Mouse (Mus musculus) kidney, embryonic 14.5 days (tissue): ENCODE measurements around the gene Tap1. TPM values are rescaled to one million over a fixed set of nuclear protein-coding genes. Genes with fewer than 3 reads are reported as not detected.
"Not testable (repeated sequence)": the region's sequence is repeated elsewhere in the genome, so short reads cannot be mapped to it uniquely, and the experiment has no call there.

Experiments used
- ATAC-seq: fragments of 200-750 bp; cut with Nextera tagmentation; 2 replicates; pipeline ENCODE4 v1.8.0; 2017; ENCODE audit warnings: moderate number of reproducible peaks, mild to moderate bottlenecking, moderate TSS enrichment, moderate library complexity; ENCODE audit not compliant: low FRiP score, low TSS enrichment
- H3K27ac ChIP-seq: fragments of 300-500 bp; sonication (generic); 2 replicates; pipeline ENCODE4 v1.5.1; 2014; ENCODE audit warnings: low read depth, mild to moderate bottlenecking, low read length, moderate library complexity, mixed read lengths
- H3K27me3 ChIP-seq: fragments of 300-500 bp; sonication (generic); 2 replicates; pipeline ENCODE4 v1.6.1; 2014; ENCODE audit warnings: mild to moderate bottlenecking, low read length; ENCODE audit not compliant: control insufficient read depth, insufficient read depth
- H3K36me3 ChIP-seq: fragments of 300-500 bp; sonication (generic); 2 replicates; pipeline ENCODE4 v1.6.1; 2014; ENCODE audit warnings: low read length, mixed read lengths; ENCODE audit not compliant: control insufficient read depth, insufficient read depth
- H3K4me1 ChIP-seq: fragments of 300-500 bp; sonication (generic); 2 replicates; pipeline ENCODE4 v1.6.1; 2014; ENCODE audit warnings: low read length, mixed read lengths; ENCODE audit not compliant: control insufficient read depth, insufficient read depth
- H3K4me2 ChIP-seq: fragments of 300-500 bp; sonication (generic); replicated peaks from 2 replicates; pipeline ENCODE4 v1.6.1; 2014; ENCODE audit warnings: low read depth, mild to moderate bottlenecking, low read length
- H3K4me3 ChIP-seq: fragments of 300-500 bp; sonication (generic); 2 replicates; pipeline ENCODE4 v1.5.1; 2014; ENCODE audit warnings: mild to moderate bottlenecking, low read length
- H3K9ac ChIP-seq: fragments of 300-500 bp; sonication (generic); 2 replicates; pipeline ENCODE4 v1.6.1; 2014; ENCODE audit warnings: low read depth, mild to moderate bottlenecking, low read length, moderate library complexity
- H3K9me3 ChIP-seq: fragments of 300-500 bp; sonication (generic); 2 replicates; pipeline ENCODE4 v1.6.1; 2016; ENCODE audit warnings: low read length; ENCODE audit not compliant: control insufficient read depth
- WGBS: fragments of 180-500 bp; shearing (Covaris S2); extraction: QIAGEN DNeasy Blood & Tissue Kit; methylation state at CpG from one replicate; pipeline ENCODE4 v1.1.7; 2014; 5-methylcytosine and 5-hydroxymethylcytosine counted together
- polyA plus RNA-seq: library from polyadenylated mRNA; unstranded; fragments of >200 nt; fragmentation: Nextera tagmentation; extraction: Ambion mirVana; gene quantifications from 2 replicates; pipeline ENCODE4 v1.2.1, GENCODE M21; 2014

Tap1 gene
- polyA plus RNA-seq, 1 experiment from 2014 or later = 2.9 TPM

- Histone ChIP-seq H3K4me1 (no peaks in the 10 kb centered on the region), H3K4me3 (no peak overlapping the region), H3K4me2 (no peak overlapping the region), H3K9me3 (no peaks in the 10 kb centered on the region; the same call in 1 of the 2 replicates), H3K9ac (no peak overlapping the region), H3K36me3 (no peaks in the 10 kb centered on the region), H3K27ac (no peak overlapping the region), H3K27me3 (peaks cover 43% of the 10 kb centered on the region)
- WGBS = 86% methylated on average over 12 of the region's 12 CpGs
- ATAC-seq = no peak
Observed at GRCm38 (mm10) chr17:34215176-34215575, 27.8 kb downstream of the Tap1 start.

- no peaks in the 10 kb centered on the region for H3K36me3 ChIP-seq
- 88% methylated on average over 8 of the region's 8 CpGs for WGBS
Observed at GRCm38 (mm10) chr17:34217216-34217928, 30.0 kb downstream of the Tap1 start.

GRCm38 (mm10) chr17:34217986-34218385 lies 30.6 kb downstream of the Tap1 start:
- no peak overlapping the region for H3K27ac ChIP-seq
- H3K4me1 ChIP-seq = no peaks in the 10 kb centered on the region
- no peak overlapping the region for H3K4me3 ChIP-seq
- H3K27me3 ChIP-seq = peaks cover 20% of the 10 kb centered on the region
- no peak for ATAC-seq
- no peaks in the 10 kb centered on the region; the same call in 1 of the 2 replicates for H3K9me3 ChIP-seq
- no peaks in the 10 kb centered on the region for H3K36me3 ChIP-seq
- no peak overlapping the region for H3K9ac ChIP-seq
- WGBS = 91% methylated on average over 5 of the region's 5 CpGs
- no peak overlapping the region for H3K4me2 ChIP-seq

More at GRCm38 (mm10) chr17:34217216-34217928, 30.0 kb downstream of the Tap1 start:
- Histone ChIP-seq H3K4me1 (no peaks in the 10 kb centered on the region), H3K9ac (no peak overlapping the region), H3K27me3 (peaks cover 26% of the 10 kb centered on the region), H3K27ac (no peak overlapping the region), H3K4me2 (no peak overlapping the region), H3K9me3 (no peaks in the 10 kb centered on the region; the same call in 1 of the 2 replicates), H3K4me3 (no peak overlapping the region)
- ATAC-seq = no peak

DNA sequence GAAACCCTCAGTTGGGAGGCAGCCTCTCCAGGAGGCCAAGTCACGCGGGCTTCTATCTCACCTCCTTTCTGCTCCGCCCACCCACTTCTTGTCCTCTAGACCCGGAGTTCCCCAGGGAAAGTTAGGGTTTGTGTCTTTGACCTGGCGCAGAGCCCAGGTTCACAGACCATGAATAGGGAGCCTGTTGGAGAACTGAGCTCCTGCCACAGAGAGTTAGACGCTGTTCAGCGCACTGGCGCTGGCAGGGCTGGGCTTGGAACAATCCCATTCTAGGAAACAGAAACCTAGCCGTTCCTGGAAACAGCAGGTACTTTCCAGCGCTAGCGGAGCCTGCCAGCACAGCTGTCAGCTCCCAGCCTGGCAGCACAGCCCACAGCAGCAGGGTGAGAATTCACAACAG lies 31.3 kb downstream of the Tap1 start:
- H3K4me3 ChIP-seq = no peak overlapping the region
- WGBS = 83% methylated on average over 11 of the region's 11 CpGs
- H3K27me3 ChIP-seq = peaks cover 13% of the 10 kb centered on the region
- no peak for ATAC-seq
- H3K4me2 ChIP-seq = no peak overlapping the region
- H3K27ac ChIP-seq = no peak overlapping the region
- H3K36me3 ChIP-seq = no peaks in the 10 kb centered on the region
- H3K4me1 ChIP-seq = no peaks in the 10 kb centered on the region
- no peaks in the 10 kb centered on the region; the same call in 1 of the 2 replicates for H3K9me3 ChIP-seq
- H3K9ac ChIP-seq = no peak overlapping the region

DNA sequence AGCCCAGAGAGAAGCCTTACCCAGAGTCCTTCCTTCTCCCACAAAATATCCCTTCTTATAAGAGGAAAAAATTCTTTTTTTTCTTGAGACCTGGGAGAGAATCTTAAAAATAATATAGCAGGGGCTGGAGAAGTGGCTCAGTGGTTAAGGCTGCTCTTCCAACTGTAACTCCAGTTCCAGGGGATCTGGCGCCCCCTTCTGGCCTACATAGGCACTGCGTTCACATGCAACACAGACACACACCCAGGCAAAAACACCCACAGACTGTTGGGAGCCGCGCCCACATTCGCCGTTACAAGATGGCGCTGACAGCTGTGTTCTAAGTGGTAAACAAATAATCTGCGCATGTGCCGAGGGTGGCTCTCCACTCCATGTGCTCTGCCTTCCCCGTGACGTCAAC lies 31.7 kb downstream of the Tap1 start:
- WGBS = 90% methylated on average over 7 of the region's 11 CpGs
- H3K9ac ChIP-seq, H3K4me3 ChIP-seq, H3K4me2 ChIP-seq, H3K27ac ChIP-seq, H3K27me3 ChIP-seq, H3K36me3 ChIP-seq, ATAC-seq, H3K4me1 ChIP-seq, H3K9me3 ChIP-seq: not testable (repeated sequence)

GRCm38 (mm10) chr17:34219801-34220200 lies 32.4 kb downstream of the Tap1 start:
- WGBS = 97% methylated on average over 3 of the region's 7 CpGs
- ATAC-seq, H3K4me2 ChIP-seq: not testable (repeated sequence)

DNA sequence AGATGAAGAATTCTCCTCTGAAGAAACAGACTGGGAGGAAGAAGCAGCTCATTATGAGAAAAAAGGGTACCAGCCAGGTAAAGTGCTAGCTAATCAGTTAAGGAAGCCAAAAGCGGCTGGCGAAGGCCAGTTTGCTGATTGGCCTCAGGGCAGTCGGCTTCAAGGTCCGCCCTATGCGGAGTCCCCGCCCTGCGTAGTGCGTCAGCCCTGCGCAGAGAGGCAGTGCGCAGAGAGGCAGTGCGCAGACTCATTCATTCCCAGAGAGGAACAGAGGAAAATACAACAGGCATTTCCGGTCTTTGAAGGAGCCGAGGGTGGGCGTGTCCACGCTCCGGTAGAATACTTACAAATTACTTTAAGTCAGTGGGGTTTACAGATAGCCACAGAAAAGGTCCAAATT lies 33.0 kb downstream of the Tap1 start:
- not testable (repeated sequence) for H3K4me3 ChIP-seq, H3K27ac ChIP-seq, ATAC-seq, H3K36me3 ChIP-seq, H3K9ac ChIP-seq, H3K4me2 ChIP-seq, H3K9me3 ChIP-seq, H3K27me3 ChIP-seq, H3K4me1 ChIP-seq
- no CpG with 5 or more reads among the region's 16 CpGs for WGBS

More at GRCm38 (mm10) chr17:34219801-34220200, 32.4 kb downstream of the Tap1 start:
- H3K4me1 ChIP-seq, H3K27me3 ChIP-seq, H3K36me3 ChIP-seq, H3K9me3 ChIP-seq, H3K4me3 ChIP-seq, H3K27ac ChIP-seq, H3K9ac ChIP-seq: not testable (repeated sequence)

DNA sequence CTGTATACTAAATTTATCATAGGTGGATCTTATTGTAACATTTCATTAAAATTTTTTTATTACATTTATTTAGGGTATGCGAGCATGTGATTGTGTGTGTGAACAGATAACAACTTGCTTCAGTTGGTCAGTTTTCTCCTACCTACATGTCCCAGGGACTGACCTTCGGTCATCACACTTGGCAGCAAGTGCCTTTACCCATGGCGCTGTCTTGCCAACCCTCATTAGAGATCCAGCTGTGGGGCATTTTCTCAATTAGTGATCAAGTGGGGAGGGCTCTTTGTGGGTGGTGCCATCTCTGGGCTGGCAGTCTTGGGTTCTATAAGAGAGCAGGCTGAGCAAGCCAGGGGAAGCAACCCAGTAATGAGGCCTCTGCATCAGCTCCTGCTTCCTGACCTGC lies 37.5 kb downstream of the Tap1 start:
- 90% methylated on average over 3 of the region's 3 CpGs for WGBS
- no peak for ATAC-seq

DNA sequence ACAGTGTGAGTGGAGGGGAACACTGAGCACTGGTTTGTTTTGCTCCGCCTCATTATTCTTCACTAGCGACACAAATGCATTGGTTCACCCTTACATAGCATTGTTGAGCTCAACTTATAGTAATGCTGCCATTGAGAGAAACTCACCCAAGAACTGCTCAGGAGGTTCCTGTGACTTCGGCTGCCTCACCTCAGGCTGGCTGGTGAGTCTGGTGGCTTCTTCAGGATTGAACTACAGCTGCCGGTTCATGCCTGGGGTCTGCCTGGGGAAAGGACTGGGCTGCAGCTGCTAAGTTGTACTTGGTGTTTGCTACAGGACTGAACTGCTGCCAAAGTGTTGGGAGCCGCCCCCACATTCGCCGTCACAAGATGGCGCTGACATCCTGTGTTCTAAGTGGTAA lies 38.1 kb downstream of the Tap1 start:
- Histone ChIP-seq H3K4me1 (no peaks in the 10 kb centered on the region), H3K4me2 (no peak overlapping the region), H3K9me3 (peaks cover 10% of the 10 kb centered on the region), H3K27ac (no peak overlapping the region), H3K27me3 (no peaks in the 10 kb centered on the region), H3K9ac (no peak overlapping the region), H3K4me3 (no peak overlapping the region), H3K36me3 (no peaks in the 10 kb centered on the region)
- no peak for ATAC-seq
- WGBS = 98% methylated on average over 8 of the region's 8 CpGs

More for the DNA sequence above, 37.5 kb downstream of the Tap1 start:
- Histone ChIP-seq H3K4me3 (no peak overlapping the region), H3K4me2 (no peak overlapping the region), H3K27ac (no peak overlapping the region), H3K9me3 (peaks cover 10% of the 10 kb centered on the region), H3K4me1 (no peaks in the 10 kb centered on the region), H3K36me3 (no peaks in the 10 kb centered on the region), H3K27me3 (no peaks in the 10 kb centered on the region), H3K9ac (no peak overlapping the region)
